Mouse (Mus musculus) liver, postnatal 0 days (tissue): ENCODE results near the gene Golgb1.

ENCODE experiments used
- CTCF ChIP-seq: sonication (generic); IDR thresholded peaks from 2 replicates; pipeline ENCODE4 v1.5.1; 2016; ENCODE audit warnings: antibody characterized with exemption, low read depth
- EP300 ChIP-seq: IDR thresholded peaks from 2 replicates; pipeline ENCODE4 v1.6.1; 2016; ENCODE audit warnings: antibody characterized with exemption, low read depth, mild to moderate bottlenecking

GRCm38 (mm10) chr16:36925351-36925750 is 50.4 kb downstream of the Golgb1 start:
- TF ChIP-seq CTCF (no peak), EP300 (no peak)
